Mouse (Mus musculus) G1E-ER4 (cell line): Measurements from ENCODE around the gene Foxd3. TPM values are rescaled to one million over a fixed set of nuclear protein-coding genes. Genes with fewer than 3 reads are reported as not detected.

ENCODE experiments used
- GATA1 ChIP-seq: IDR thresholded peaks from one replicate; pipeline ENCODE4 v1.8.0; 2012; ENCODE audit warnings: low read length, inconsistent platforms
- polyA plus RNA-seq: library from polyadenylated mRNA; stranded (reverse); fragments of >175 nt; gene quantifications from 2 replicates; pipeline ENCODE4 v1.2.3, GENCODE M21; 2012

Foxd3 gene
- polyA plus RNA-seq, 1 experiment = not detected

GRCm38 (mm10) chr4:99675191-99675590 lies 19.1 kb downstream of the Foxd3 start:
- TF ChIP-seq GATA1 = no peak

DNA sequence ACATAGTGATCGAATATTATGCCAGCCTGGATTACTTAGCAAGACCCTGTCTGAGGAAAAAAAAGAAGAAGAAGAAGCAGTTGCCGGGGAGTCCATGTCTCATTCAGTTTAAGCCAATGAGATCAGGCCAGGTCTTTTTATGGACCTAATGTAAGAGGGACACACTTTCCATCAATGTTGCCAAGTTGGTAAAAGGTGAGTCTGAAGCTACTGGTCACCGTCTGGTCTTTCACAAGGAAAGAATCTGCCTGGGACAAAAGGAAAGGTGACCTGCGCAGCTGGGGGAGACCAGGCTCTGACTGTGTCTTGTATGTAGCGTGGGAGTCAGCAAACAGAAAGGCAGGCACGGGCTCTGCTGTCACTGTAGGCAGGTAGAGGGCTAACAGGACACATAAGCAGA lies 27.8 kb downstream of the Foxd3 start:
- TF ChIP-seq GATA1 = no peak

GRCm38 (mm10) chr4:99686308-99686707 lies 30.2 kb downstream of the Foxd3 start:
- TF ChIP-seq GATA1 = no peak

Other genes with a start within 250 kb of the Foxd3 start
- gene Alg6, start 59.4 kb downstream of the Foxd3 start, polyA plus RNA-seq = 0.13 and 0.35 TPM in 2 replicates
- gene Efcab7, start 172.9 kb downstream of the Foxd3 start, polyA plus RNA-seq = 1.3 and 1.4 TPM in 2 replicates